Mouse (Mus musculus): ENCODE measurements at regions not wholly inside any gene's neighbourhood (a gene's known extent, or its start where the extent isn't known, plus 50 kb on each side); places are given as distances from the start of the nearest gene placed in this dataset.

GRCm38 (mm10) chr8:89335416-89335815 is 291.5 kb upstream of the Sall1 start:
- no peak for DNase-seq (ENCODE audit: low read depth, low spot score)

- no peak for DNase-seq (ENCODE audit: low read depth, low spot score)
Observed at GRCm38 (mm10) chr8:89325751-89326351, 281.9 kb upstream of the Sall1 start.

DNA sequence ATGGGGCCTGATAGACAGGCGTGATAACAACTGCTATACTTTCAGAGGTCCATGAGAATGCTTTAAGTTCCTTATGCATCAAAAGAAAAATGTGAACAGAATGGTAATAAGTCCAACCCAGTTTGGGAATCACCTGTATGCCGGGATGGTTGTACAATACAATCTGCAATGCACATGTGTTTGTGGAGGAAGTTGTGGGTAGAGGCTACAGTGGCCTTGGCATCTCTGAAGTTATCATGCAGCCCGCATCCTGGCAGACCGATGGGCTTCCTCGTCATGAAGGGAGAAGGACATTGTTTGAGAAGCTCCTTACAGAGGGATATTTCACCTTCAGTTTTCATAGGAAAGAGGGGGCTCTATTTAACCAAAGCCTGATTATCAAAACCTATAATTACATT is 281.3 kb upstream of the Sall1 start:
- DNase-seq (ENCODE audit: low read depth, low spot score), result no peak

- DNase-seq (ENCODE audit: low read depth, low spot score), result no peak
Observed at GRCm38 (mm10) chr8:89324462-89325247, 280.7 kb upstream of the Sall1 start.

DNA sequence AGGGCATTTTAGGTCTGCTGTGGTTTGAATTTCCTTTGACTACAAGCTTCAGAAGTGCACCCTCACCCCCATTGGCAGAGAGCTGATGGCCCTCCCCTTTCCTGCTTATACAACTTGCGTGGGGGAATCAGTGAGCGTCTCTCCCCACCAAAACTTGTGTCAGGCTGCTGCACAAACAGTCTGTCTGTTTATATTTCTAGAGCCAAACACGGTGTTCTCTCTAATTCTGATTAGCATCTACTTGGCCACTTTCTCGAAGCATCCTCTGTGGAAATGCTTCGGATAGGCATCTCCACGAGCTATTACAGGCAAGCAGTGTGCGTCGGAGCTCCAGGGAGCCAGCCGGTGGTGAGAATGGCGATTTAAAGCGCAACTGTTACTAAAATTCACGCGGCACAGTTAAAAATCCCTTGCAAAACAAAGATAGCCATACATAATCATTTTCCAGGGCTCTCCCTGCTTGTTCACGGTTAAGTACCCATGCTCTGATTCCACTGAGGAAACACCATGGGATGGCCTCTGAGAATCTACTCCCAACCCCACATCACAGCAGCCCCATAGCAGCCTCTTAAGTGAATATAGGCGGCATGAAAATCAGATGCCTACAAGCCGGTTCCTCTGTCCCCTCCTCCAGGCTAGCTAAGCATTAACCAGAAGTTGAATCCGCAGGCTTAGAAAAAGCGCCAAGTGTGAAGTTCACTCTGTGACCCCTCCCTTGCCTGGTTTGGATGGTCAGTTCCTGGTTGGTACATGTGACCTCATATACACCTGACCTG is 273.7 kb upstream of the Sall1 start:
- DNase-seq (ENCODE audit: low read depth, low spot score), result no peak

DNA sequence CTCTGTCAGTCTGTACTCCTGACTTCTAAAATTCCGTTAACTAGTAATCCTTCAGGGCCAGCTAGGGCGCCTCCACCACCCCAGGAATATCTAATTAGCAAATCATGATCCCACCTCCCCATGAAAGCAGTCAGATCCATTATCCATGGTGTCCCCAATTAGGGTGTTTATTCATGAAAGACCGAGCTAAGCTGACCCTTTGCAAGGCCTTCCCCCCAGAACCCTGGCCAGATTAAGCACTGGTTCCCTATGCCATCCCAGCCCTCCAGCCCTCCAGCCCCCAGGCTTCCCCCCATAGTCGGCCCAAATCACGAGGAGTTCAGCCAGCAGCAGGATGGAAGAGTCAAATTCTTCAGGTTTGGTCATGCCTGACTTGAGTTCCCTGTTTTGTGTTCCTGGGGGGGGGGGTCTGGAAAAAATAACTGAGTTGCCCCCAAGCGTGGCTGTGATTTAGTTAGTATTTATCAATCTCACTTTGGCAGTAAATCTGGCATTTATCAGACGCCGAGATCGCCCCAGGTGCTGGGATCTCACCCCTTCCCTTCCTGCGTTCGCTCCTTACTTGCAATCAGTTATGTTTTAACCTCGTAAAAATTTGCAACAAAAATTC is 272.7 kb upstream of the Sall1 start:
- DNase-seq (ENCODE audit: low read depth, low spot score), result no peak

DNA sequence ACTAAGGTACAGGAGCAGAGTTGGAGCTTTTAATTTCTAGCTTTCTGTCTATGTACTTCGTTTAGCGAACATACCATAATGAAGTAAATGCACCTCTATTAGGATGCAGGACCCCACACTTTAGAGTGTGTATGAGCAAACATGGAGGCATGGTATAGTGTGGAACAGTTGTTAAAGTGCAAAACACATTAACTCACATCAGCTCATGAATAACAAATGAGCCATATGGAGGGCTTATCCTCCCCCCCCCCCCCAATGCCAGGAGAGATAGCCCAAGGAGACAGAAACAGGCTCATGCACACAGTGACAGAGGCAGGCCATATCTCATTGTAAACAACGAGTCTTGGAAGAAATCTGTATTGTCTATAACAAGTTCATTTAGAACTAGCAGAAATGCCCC is 270.9 kb upstream of the Sall1 start:
- DNase-seq (ENCODE audit: low read depth, low spot score), result no peak

DNA sequence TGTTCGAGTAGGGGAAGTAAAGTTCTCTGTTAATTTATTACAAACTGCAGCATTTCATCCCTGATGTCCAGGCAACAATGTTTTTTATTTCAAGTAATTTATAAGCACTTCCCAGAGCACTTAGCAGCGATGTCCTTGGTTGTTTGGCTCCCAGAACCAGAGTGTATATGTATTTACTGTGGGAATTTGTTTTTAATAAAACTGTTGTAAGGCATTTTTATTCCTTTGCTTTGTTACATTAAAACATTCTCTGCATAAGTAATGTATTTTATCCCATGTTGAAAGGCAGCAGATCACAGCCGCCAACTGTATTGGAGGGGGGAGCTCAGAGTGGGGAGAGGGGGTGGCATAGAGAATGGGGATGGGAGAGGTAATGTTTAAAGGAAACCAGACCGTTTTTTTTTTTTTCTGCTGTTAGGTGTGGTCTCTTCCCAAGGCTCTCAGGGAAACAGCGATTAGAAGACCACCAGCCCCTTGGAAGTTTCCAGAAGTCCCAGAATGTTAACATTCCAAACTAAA is 266.8 kb upstream of the Sall1 start:
- DNase-seq (ENCODE audit: low read depth, low spot score), result no peak

- no peak for DNase-seq (ENCODE audit: low read depth, low spot score)
Observed at GRCm38 (mm10) chr8:89309591-89309990, 265.6 kb upstream of the Sall1 start.

DNA sequence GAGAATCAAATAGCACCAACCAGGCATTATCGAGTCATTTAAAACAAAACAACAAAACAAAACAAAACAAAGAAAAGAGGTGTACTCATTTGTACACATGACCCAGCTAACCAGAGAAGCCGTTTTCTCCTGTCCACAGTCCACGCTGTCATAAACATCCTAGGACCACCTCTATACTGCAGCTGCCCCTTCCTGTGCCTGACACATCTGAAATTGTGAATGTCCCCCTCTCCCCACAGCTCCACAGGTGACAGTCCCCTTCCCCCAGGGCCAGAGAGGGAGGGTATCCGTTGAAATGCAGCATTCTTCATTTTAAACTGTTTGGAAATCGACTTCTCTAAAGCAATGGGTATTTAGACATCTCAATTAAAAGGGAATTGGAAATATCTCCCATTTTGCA is 265.0 kb upstream of the Sall1 start:
- DNase-seq (ENCODE audit: low read depth, low spot score), result no peak

GRCm38 (mm10) chr8:89308532-89308931 is 264.6 kb upstream of the Sall1 start:
- DNase-seq (ENCODE audit: low read depth, low spot score), result no peak

- no peak for DNase-seq (ENCODE audit: low read depth, low spot score)
Observed at GRCm38 (mm10) chr8:89307601-89308000, 263.6 kb upstream of the Sall1 start.

DNA sequence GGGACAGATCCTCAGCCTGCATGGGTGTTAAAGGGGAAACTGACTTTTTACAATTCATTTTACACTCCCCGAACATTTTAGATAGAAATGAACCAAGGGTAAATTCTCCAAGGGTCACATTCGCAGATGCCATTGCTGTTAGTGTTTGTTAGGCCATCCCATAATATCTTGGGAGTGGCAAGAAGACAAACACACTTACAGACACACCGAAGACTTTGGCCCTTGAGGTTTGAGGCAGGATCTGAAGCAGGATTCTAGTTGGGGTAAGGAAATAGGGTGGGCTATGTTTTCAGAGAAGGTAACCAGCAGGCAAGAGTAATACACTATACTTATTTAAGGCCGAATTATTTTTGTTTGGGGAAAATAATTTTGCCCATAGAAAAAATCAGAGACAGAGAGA is 263.1 kb upstream of the Sall1 start:
- no peak for DNase-seq (ENCODE audit: low read depth, low spot score)

GRCm38 (mm10) chr8:89304116-89304515 is 260.2 kb upstream of the Sall1 start:
- DNase-seq (ENCODE audit: low read depth, low spot score), result no peak

DNA sequence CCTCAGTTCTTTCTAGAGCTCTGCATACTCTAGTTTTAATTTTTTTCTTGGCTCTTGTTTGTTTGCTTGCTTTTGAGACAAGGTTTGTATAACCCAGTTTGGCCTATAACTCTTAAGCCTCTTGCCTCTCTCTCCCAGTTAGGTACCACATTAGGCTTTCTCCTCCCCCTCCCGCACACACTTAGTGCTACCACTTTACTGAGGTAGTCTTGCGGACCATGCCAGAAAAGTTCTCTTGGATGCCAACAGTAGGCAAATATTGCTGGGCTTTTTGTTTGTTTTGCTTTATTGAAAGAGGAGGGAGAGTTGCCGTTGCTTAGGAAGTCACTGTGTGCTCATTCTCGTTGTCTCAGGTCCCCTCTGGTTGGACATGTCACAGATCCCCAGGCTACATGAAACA is 259.4 kb upstream of the Sall1 start:
- DNase-seq (ENCODE audit: low read depth, low spot score), result no peak

GRCm38 (mm10) chr8:89299637-89300036 is 255.7 kb upstream of the Sall1 start:
- no peak for DNase-seq (ENCODE audit: low read depth, low spot score)

- DNase-seq (ENCODE audit: low read depth, low spot score), result no peak
Observed at GRCm38 (mm10) chr8:89295686-89296085, 251.7 kb upstream of the Sall1 start.

DNA sequence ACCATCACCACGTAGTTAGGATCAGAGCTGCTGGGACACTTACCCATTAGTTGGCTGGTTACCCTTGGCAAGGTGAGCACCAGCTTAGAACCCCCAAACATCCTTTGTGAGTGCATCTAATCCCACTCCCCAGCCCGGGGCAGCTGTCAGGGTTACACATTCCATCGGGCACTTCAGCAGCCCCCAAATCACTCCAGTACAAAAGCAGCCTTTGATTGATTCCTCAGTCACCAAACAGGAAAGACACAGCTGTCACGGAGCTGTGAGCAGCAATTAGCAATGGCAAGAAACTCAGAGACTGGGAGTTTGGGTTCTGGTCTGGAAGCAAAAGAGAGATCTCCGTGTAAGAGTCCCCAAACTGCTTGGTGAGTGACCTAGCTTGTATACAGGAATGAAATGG is 245.1 kb upstream of the Sall1 start:
- no peak for DNase-seq (ENCODE audit: low read depth, low spot score)

DNA sequence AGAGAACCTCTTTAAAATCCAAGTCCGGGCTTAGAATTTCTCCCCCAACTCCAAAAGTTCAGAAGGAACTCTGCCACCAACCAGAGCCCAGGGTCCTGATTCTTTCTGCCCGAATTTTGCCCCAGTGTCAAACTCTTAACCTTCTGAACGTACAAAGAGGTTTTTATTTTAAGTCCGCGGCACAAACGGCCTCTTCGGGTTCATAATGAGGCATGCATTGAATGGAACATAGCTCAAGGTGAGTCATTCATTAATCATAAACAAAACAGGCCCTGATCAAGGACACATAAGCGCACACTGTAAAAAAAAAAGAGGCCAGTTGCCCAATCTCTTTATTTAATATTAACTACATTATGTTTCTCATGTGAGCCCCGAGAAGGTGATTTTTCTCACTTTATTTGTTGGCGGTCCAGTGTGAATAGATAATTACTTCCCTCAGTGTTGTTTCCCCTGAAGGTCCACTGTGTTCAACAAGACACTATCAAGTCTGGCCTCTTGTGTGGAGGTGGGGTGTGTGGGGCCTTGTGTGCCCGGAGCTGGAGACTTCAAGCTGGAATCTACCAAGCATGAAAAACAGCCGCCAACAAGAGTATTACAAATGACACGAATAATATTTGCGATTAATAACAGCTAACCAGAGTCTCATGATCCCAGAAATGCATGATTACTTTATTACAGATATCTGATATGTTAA is 241.1 kb upstream of the Sall1 start:
- DNase-seq (ENCODE audit: low read depth, low spot score), result no peak

DNA sequence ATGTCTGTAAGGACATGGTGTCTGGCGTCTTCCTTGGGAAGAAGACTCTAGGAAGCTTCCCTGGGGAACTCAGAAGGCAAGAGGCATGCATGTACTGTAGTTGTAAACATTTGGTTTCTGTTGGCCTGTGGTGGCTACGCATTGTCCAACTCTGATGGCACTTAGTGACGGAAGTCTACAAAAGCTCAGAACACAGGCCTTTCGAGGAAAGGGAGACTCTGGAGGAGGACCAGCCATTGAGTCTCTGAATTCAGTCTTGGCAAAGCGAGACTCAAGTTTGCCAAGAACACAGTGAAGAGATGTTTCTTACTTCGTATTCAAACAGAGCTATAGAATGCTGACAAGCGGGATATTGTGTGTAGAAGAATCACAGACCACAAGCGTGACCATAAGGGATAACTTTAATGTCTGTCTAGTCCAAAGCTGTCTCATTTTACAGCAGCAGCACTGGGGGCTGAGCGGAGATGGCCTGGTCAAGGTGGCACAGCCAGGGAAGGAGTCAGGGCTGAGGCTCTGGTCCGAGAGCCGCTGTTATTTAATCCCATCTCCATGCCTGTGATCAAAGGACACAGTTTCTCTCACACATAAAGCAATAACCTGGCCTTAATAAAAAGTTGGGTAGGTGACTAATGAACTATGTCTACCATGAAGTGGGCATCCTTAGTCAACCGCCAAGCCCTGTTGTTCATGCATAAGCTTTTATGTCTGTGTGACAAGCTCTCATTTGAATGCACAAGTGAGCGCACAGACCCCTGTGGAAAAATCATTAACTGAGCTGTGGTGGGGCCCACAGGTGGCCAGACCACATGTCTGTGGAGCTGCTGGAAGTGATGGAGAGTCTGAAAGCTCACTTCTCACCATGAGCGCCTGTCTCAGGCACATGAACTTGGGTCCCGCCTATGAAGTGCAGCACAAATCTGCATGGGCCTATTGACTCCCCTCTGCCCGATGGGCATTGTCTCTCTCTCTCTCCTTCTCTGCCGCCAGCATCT is 239.4 kb upstream of the Sall1 start:
- DNase-seq (ENCODE audit: low read depth, low spot score), result no peak
